Mouse (Mus musculus) urinary bladder, postnatal 10 days (tissue): ENCODE results near the gene Ms4a2.

ENCODE experiments used
- DNase-seq: peaks from one replicate; pipeline ENCODE4 v3.0.0; 2022; ENCODE audit warnings: low spot score

Ms4a2 gene

DNA sequence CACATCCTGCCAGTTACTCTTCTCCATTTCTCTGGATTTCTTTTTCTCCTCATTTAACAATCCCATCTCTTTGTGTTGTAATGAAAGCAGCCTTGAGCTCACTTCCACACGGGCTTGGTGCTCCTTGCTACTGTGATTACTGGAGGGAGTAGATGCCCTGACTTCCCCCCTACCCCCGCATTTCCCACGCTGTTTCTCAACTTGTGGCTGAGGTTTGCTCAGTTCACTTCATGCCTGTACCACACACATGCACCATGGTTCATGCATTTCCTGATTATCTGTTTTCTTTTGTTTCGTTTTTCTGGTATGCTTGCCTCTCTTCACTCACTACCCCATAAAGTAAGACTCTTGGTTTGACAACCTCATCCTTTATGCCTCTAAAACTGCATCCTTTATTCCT is 34.3 kb downstream of the Ms4a2 start:
- DNase-seq: no peak

DNA sequence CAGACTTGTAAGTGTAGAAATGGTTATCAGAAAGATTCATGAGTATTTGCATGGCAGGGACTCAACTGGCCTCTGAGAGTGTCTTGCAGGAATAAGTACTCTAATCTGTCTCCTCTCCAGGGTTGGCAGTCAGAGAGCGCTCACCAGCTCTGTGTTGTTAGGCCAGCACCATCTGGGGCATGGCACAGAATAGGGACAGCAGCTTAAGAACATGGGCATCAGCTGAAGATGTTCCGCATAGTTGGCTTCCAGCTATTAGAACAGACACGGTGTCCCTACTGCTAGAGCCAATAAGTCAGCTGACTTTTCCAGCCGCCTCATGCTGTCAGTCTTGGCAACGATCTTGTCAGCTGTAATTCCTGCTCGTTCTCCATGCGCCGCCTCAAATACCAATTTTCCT is 48.6 kb downstream of the Ms4a2 start:
- no peak for DNase-seq
